Mouse (Mus musculus) intestine, embryonic 15.5 days (tissue): ENCODE measurements around the gene Tmem145. TPM values are rescaled to one million over a fixed set of nuclear protein-coding genes. Genes with fewer than 3 reads are reported as not detected.
A peak's percentile ranks its signal among the peaks of the same experiment; 100 is the strongest.

Experiments used
- ATAC-seq: fragments of 200-750 bp; cut with Nextera tagmentation; 2 replicates; pipeline ENCODE4 v1.8.0; 2017; ENCODE audit warnings: moderate TSS enrichment, moderate library complexity
- H3K27ac ChIP-seq: fragments of 300-500 bp; sonication (generic); 2 replicates; pipeline ENCODE4 v1.5.1; 2015; ENCODE audit warnings: mild to moderate bottlenecking, inconsistent platforms
- H3K27me3 ChIP-seq: fragments of 300-500 bp; sonication (generic); replicated peaks from 2 replicates; pipeline ENCODE4 v1.6.1; 2015; ENCODE audit warnings: inconsistent platforms
- H3K36me3 ChIP-seq: fragments of 300-500 bp; sonication (generic); 2 replicates; pipeline ENCODE4 v1.6.1; 2015; ENCODE audit warnings: inconsistent platforms
- H3K4me1 ChIP-seq: fragments of 300-500 bp; sonication (generic); replicated peaks from 2 replicates; pipeline ENCODE4 v1.6.1; 2015; ENCODE audit warnings: inconsistent platforms
- H3K4me2 ChIP-seq: fragments of 300-500 bp; sonication (generic); replicated peaks from 2 replicates; pipeline ENCODE4 v1.6.1; 2015; ENCODE audit warnings: mild to moderate bottlenecking, inconsistent platforms
- H3K4me3 ChIP-seq: fragments of 300-500 bp; sonication (generic); replicated peaks from 2 replicates; pipeline ENCODE4 v1.5.1; 2015; ENCODE audit warnings: inconsistent platforms
- H3K9ac ChIP-seq: fragments of 300-500 bp; sonication (generic); 2 replicates; pipeline ENCODE4 v1.6.1; 2015; ENCODE audit warnings: inconsistent platforms
- H3K9me3 ChIP-seq: fragments of 300-500 bp; sonication (generic); 2 replicates; pipeline ENCODE4 v1.6.1; 2016; ENCODE audit warnings: inconsistent platforms
- WGBS: fragments of 180-500 bp; shearing (Covaris S2); methylation state at CpG from one replicate; pipeline ENCODE4 v1.1.7; 2015; 5-methylcytosine and 5-hydroxymethylcytosine counted together
- polyA plus RNA-seq: library from polyadenylated mRNA; unstranded; fragments of >200 nt; fragmentation: Nextera tagmentation; extraction: Ambion mirVana; gene quantifications from 2 replicates; pipeline ENCODE4 v1.2.1, GENCODE M21; 2015

Tmem145 gene
- polyA plus RNA-seq, 1 experiment from 2014 or later: 1.3 TPM

DNA sequence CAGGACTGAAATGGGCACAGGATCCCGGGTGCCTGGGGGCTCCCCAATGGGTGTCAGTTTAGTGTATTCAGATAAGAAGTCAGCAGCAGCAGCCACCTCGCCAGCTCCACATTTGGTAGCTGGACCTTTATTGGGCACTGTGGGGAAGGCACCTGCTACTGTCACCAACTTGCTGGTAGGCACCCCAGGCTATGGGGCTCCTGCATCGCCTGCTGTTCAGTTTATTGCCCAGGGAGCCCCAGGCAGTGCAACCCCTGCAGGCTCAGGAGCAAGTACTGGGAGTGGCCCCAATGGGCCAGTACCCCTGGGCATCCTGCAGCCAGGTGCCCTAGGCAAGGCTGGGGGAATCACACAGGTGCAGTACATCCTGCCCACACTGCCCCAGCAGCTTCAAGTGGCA lies 17.2 kb upstream of the Tmem145 start:
- no peaks in the 10 kb centered on the region for H3K9me3 ChIP-seq
- ATAC-seq: no peak
- H3K27me3 ChIP-seq: no peaks in the 10 kb centered on the region
- 84% methylated on average over 3 of the region's 3 CpGs for WGBS
- H3K4me3 ChIP-seq: no peak overlapping the region
- H3K27ac ChIP-seq: no peak overlapping the region
- H3K9ac ChIP-seq: no peak overlapping the region
- peaks cover 78% of the 10 kb centered on the region for H3K36me3 ChIP-seq
- no peak overlapping the region for H3K4me2 ChIP-seq
- H3K4me1 ChIP-seq: peaks cover 29% of the 10 kb centered on the region

GRCm38 (mm10) chr7:25289925-25290324 lies 16.0 kb upstream of the Tmem145 start:
- Histone ChIP-seq H3K4me2 (no peak overlapping the region), H3K27ac (no peak overlapping the region), H3K36me3 (peaks cover 83% of the 10 kb centered on the region), H3K9ac (no peak overlapping the region), H3K4me1 (peaks cover 17% of the 10 kb centered on the region), H3K27me3 (no peaks in the 10 kb centered on the region), H3K9me3 (no peaks in the 10 kb centered on the region), H3K4me3 (no peak overlapping the region)
- 97% methylated on average over 3 of the region's 3 CpGs for WGBS
- ATAC-seq: no peak

DNA sequence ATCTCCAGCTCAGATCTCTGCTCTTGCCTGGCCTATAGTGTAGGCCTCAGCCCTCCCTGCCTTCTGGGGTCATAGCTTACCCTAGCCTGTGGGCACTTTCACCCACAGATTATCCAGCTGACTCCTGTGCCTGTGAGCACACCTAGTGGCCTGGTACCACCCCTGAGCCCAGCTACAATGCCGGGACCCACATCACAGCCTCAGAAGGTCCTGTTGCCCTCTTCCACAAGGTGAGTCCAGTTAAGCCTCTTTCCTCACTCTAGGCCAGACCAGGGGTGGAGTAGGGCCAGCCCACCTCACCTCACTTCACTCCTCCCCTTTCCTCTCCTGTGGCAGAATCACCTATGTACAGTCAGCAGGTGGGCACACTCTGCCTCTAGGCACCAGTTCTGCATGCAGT lies 15.4 kb upstream of the Tmem145 start:
- no peak overlapping the region for H3K9ac ChIP-seq
- peaks cover 15% of the 10 kb centered on the region for H3K4me1 ChIP-seq
- no peak overlapping the region for H3K4me2 ChIP-seq
- ATAC-seq: 0 out of 2 replicates have a peak, but pooled peaks have one; percentile 3
- 92% methylated on average over 1 of the region's 1 CpGs for WGBS
- H3K4me3 ChIP-seq: no peak overlapping the region
- no peaks in the 10 kb centered on the region for H3K9me3 ChIP-seq
- no peaks in the 10 kb centered on the region for H3K27me3 ChIP-seq
- peaks cover 78% of the 10 kb centered on the region for H3K36me3 ChIP-seq
- H3K27ac ChIP-seq: 0 out of 2 replicates have a peak overlapping the region, but pooled peaks have one; percentile 6

GRCm38 (mm10) chr7:25290911-25291310 lies 15.0 kb upstream of the Tmem145 start:
- H3K4me1 ChIP-seq: peaks cover 15% of the 10 kb centered on the region
- peaks cover 77% of the 10 kb centered on the region for H3K36me3 ChIP-seq
- no peaks in the 10 kb centered on the region for H3K9me3 ChIP-seq
- H3K27ac ChIP-seq: 0 out of 2 replicates have a peak overlapping the region, but pooled peaks have one; percentile 6
- 73% methylated on average over 2 of the region's 2 CpGs for WGBS
- H3K9ac ChIP-seq: no peak overlapping the region
- ATAC-seq: peak; percentile 70
- H3K4me3 ChIP-seq: no peak overlapping the region
- H3K27me3 ChIP-seq: no peaks in the 10 kb centered on the region
- no peak overlapping the region for H3K4me2 ChIP-seq

- H3K4me2 ChIP-seq: no peak overlapping the region
- ATAC-seq: no peak
These were observed 13.8 kb upstream of the Tmem145 start for GRCm38 (mm10) chr7:25292107-25292506.

GRCm38 (mm10) chr7:25293191-25293739 lies 12.6 kb upstream of the Tmem145 start:
- Histone ChIP-seq H3K27ac (no peak overlapping the region), H3K4me2 (no peak overlapping the region), H3K36me3 (peaks cover 57% of the 10 kb centered on the region), H3K9ac (no peak overlapping the region), H3K4me1 (peaks cover 19% of the 10 kb centered on the region), H3K9me3 (no peaks in the 10 kb centered on the region), H3K4me3 (no peak overlapping the region), H3K27me3 (no peaks in the 10 kb centered on the region)
- WGBS: 76% methylated on average over 9 of the region's 10 CpGs
- no peak for ATAC-seq

More at GRCm38 (mm10) chr7:25292107-25292506, 13.8 kb upstream of the Tmem145 start:
- WGBS: 58% methylated on average over 7 of the region's 7 CpGs
- no peak overlapping the region for H3K27ac ChIP-seq
- H3K27me3 ChIP-seq: no peaks in the 10 kb centered on the region
- H3K4me3 ChIP-seq: no peak overlapping the region
- H3K4me1 ChIP-seq: peaks cover 19% of the 10 kb centered on the region
- peaks cover 68% of the 10 kb centered on the region for H3K36me3 ChIP-seq
- H3K9ac ChIP-seq: no peak overlapping the region
- H3K9me3 ChIP-seq: no peaks in the 10 kb centered on the region

- ATAC-seq: no peak
- Histone ChIP-seq H3K9me3 (no peaks in the 10 kb centered on the region), H3K9ac (no peak overlapping the region), H3K4me1 (peaks cover 19% of the 10 kb centered on the region), H3K4me3 (no peak overlapping the region), H3K4me2 (no peak overlapping the region), H3K27ac (no peak overlapping the region), H3K36me3 (peaks cover 44% of the 10 kb centered on the region), H3K27me3 (no peaks in the 10 kb centered on the region)
- WGBS: 86% methylated on average over 4 of the region's 4 CpGs
These were observed 11.4 kb upstream of the Tmem145 start for GRCm38 (mm10) chr7:25294495-25294894.

- Histone ChIP-seq H3K27ac (no peak overlapping the region), H3K4me2 (no peak overlapping the region), H3K4me3 (no peak overlapping the region), H3K9ac (no peak overlapping the region), H3K9me3 (no peaks in the 10 kb centered on the region), H3K27me3 (no peaks in the 10 kb centered on the region), H3K4me1 (peaks cover 19% of the 10 kb centered on the region), H3K36me3 (peaks cover 39% of the 10 kb centered on the region)
- 87% methylated on average over 12 of the region's 12 CpGs for WGBS
- ATAC-seq: no peak
These were observed 10.8 kb upstream of the Tmem145 start for GRCm38 (mm10) chr7:25294960-25295722.

GRCm38 (mm10) chr7:25296945-25297453 lies 8.9 kb upstream of the Tmem145 start:
- Histone ChIP-seq H3K27me3 (no peaks in the 10 kb centered on the region), H3K9ac (peak overlapping the region; percentile 89), H3K36me3 (peaks cover 26% of the 10 kb centered on the region), H3K4me1 (peaks cover 8% of the 10 kb centered on the region), H3K27ac (peak overlapping the region; percentile 99), H3K4me3 (peak overlapping the region; percentile 82), H3K4me2 (peak overlapping the region; percentile 75), H3K9me3 (no peaks in the 10 kb centered on the region)
- ATAC-seq: peak; percentile 53
- 0% methylated on average over 21 of the region's 21 CpGs for WGBS

- Histone ChIP-seq H3K27ac (peak within 1 kb of the TSS; percentile 99), H3K9me3 (no peaks in the 10 kb centered on the region), H3K9ac (peak within 1 kb of the TSS; percentile 89), H3K4me3 (peak within 1 kb of the TSS; percentile 82), H3K36me3 (peaks cover 19% of the 10 kb centered on the region), H3K4me2 (peak within 1 kb of the TSS; percentile 75), H3K27me3 (no peaks in the 10 kb centered on the region), H3K4me1 (peaks cover 5% of the 10 kb centered on the region; the same call in 1 of the 2 replicates)
- under 1% methylated on average over 52 of the region's 52 CpGs for WGBS
- peak; percentile 93 for ATAC-seq
These were observed 8.2 kb upstream of the Tmem145 start, which contains the start of gene Pafah1b3 for GRCm38 (mm10) chr7:25297454-25298325. TSS of gene Pafah1b3 (minus strand) at chr7:25297986.

GRCm38 (mm10) chr7:25301063-25301462 lies 4.8 kb upstream of the Tmem145 start, which contains the start of gene Prr19:
TSS of gene Prr19 (plus strand) at chr7:25301411.
- peaks cover 4% of the 10 kb centered on the region; the same call in 1 of the 2 replicates for H3K27me3 ChIP-seq
- H3K4me2 ChIP-seq: no peak within 1 kb of the TSS
- 0 out of 2 replicates have a peak, but pooled peaks cover 2% of the 10 kb centered on the region for H3K36me3 ChIP-seq
- H3K9ac ChIP-seq: no peak within 1 kb of the TSS
- ATAC-seq: no peak
- no peak within 1 kb of the TSS for H3K4me3 ChIP-seq
- 57% methylated on average over 19 of the region's 19 CpGs for WGBS
- no peak within 1 kb of the TSS for H3K27ac ChIP-seq
- H3K9me3 ChIP-seq: no peaks in the 10 kb centered on the region
- H3K4me1 ChIP-seq: peaks cover 6% of the 10 kb centered on the region; the same call in 1 of the 2 replicates
